Mouse (Mus musculus) retina, postnatal 7 days (tissue): ENCODE results near the gene Nudt21.

Experiments used
- DNase-seq: peaks from one replicate; pipeline ENCODE4 v3.0.0-alpha.2; 2012; ENCODE audit warnings: low read depth, low spot score

The Nudt21 gene

DNA sequence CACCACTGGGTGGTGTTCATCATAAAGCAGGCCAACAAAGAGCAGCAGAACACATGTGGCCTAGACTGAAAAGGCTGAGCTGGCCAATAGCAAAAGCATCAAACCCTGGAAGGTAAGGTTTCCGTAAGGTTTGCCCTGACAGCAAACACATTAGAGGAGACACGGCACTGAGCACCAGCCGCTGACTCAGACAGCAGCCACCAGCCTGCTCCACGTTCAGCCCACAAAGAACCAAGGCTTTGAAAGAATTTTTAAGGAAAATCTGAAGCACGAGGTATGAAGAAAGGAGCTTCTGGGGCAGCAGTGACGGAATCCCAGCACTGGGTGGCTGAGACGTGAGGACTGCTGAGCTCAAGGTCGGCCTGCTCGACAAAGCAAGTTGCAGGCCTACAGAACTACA lies 32.7 kb downstream of the Nudt21 start:
- no peak for DNase-seq

- no peak for DNase-seq
These were observed 37.9 kb downstream of the Nudt21 start for GRCm38 (mm10) chr8:93998961-93999360.

DNA sequence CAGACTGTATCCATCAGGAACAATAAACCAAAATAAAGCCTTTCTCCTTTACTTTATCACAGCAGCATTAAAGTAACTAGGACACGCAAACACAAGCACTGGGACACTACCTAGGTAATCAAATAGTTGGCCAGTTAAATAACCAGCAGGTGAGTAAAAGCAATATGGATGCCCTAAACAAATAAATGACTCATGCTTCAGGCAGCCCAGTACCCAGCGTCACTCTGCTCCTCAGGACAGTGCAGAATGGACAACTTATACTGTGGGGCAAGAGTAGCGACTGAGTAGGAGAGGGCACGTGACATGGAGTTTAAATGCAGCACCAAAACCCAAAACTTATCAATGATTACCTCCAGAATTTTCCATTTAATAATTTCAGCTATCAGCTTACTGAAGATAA lies 47.1 kb downstream of the Nudt21 start:
- no peak for DNase-seq

GRCm38 (mm10) chr8:93984731-93985130 lies 52.1 kb downstream of the Nudt21 start:
- DNase-seq = no peak

- no peak for DNase-seq
These were observed 53.0 kb downstream of the Nudt21 start for GRCm38 (mm10) chr8:93983827-93984226.

DNA sequence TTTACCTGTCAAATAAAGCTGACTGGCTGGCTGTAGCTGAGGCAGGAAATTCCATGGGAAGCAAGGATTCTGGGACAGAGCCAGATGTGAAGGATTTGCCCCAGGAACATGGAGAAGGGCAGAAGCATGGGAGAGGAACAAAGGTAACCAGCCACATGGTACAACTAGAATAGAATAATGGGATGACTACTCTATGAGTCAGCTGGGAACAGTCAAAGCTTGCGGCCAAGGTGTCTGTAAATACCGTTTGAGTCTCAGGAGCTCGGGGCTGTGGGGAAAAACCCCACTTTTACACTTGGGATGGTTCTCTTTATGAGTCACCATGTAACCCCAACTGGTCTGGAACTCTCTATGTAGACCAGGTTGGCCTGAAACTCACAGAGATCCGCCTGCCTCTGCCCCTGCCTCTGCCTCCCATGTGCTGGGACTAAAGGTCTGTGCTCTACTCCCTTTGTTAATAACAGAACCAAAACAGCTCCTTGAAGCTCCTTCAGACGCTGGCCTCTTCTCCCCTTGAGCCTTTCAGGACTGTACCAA lies 55.1 kb downstream of the Nudt21 start:
- DNase-seq = no peak

GRCm38 (mm10) chr8:93980141-93980540 lies 56.7 kb downstream of the Nudt21 start:
- no peak for DNase-seq

GRCm38 (mm10) chr8:93976446-93977211 lies 60.2 kb downstream of the Nudt21 start:
- no peak for DNase-seq

GRCm38 (mm10) chr8:93975358-93975757 lies 61.5 kb downstream of the Nudt21 start:
- DNase-seq = no peak

- no peak for DNase-seq
These were observed 62.1 kb downstream of the Nudt21 start for GRCm38 (mm10) chr8:93974602-93975186.

DNA sequence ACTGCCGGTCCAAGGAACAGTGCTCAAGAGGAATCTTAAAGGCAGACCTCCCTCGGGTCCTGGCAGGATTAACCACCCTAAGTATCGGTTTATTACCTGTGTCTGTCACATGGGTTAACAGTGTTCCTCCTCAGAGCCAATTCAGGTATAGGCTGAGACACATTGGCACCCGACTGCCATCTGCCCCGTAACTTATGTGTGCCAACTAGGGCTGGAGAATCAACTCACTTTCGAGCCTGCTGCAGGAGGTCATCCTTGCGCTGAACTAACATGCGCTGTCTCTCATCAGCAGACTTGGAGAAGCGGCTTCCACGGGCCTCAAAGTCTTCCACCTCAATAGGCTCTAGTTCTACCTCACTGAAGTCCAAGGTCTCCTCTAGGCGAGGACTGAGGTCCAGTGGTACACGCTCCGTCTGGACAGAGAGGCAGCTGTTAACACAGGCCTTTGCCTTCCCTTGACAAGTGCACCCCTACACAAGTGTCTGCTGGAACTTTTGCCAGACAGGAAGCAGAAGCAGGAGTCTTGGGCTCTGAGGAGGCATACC lies 62.9 kb downstream of the Nudt21 start:
- no peak for DNase-seq

DNA sequence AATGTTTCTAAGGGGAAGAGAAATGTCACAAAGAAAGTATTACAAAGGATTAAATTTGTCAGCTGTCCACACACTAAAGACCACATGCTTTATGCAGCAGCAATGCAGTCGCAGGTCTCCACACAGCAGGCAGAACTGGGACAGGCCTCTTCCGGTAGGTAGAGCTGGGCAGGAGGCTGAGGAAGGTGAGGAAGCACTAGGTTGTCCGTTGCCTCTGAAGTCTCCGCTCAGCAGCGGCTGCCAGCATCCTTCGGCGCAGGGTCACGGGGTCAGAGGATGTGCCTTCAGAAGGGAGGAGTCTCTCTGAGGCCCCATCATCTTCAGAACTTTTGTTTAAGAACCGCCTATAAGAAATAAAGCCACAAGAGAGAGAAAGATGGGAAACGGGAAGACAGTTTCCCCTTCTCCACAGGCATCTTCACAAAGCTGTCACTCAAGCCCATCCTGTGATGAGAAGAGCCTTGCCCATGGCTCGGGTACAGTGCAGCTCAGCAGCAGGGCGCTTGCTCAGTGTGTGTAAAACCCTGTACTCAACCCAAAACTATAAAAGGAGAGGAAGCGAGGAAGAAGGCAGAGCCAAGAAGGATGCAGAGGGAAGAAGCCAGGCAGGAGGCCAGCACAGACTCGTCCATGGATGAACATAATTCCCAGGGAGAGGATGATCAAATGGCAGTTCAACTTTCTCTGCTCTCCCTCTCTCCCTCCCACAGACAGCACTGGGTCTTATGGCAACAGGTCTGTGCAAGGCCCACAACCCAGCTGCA lies 63.7 kb downstream of the Nudt21 start:
- no peak for DNase-seq

DNA sequence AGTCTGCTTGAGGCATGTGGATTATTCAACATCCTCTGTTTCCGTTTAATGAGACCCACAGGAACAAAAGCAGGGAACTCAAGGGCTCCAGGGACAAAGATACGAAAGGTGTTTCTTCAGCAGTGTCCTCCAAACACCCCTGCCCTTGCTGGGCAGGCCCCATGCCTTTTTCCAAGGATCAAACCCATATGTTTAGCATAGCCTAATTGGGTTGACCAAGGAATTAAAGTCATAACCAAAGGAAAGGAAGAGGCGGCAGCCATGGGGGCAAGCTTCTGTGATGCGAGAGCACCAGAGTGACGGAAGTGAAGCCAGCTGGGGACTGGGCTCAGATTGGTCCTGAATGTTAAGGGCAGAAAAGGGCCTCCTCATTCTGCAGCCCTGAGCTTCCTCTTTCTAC lies 64.6 kb downstream of the Nudt21 start:
- no peak for DNase-seq

DNA sequence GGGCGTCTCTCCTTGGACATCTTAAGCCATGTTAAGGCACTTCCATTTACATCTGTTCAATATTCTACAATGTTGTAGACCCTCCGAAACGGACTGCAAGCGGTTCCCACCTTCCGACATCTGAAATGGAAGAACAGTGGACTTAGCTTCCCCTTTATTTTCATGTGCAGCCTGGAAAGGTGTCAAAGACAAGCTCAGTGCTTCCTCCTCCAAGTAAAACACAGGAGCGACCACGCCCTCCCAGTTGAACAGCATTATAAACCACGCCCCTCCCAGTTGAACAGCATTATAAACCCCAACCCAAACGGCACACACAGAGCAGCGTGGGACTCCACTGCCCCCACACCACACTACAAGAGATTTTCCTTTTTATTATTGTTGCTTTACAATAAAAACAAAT lies 65.4 kb downstream of the Nudt21 start:
- DNase-seq = no peak

DNA sequence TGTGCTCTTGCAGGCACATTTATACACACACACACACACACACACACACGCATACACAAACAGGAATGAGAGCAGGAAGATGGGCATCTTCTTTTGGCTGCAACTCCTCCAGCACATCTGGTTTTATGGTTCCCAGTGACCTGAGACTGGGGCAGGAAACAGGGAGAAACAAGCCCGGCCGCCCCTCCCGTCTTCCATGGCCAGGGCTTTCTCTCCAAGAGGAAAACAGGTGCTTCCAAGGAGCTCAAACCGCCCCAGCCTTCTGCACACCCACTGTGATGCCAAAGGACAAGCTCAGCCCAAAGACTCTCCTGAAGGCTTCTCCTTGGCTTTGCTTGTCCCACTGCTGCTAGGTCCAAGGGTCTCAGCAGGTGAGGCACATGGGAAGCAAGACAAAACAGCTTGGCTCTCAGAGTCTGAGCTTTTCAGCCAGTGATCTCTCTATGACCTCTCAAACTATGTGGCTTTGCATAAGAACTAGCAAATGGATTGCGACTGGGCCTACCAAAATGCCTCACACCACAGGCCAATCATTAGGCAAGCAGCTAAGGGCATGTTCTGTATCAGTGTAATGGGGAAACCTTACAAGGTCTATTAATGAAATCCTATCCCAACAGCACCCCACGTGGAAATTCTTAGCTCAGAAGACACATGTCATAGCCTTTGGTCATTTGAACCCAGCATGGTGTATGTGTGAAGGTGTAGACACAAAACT lies 67.0 kb downstream of the Nudt21 start:
- DNase-seq = no peak

DNA sequence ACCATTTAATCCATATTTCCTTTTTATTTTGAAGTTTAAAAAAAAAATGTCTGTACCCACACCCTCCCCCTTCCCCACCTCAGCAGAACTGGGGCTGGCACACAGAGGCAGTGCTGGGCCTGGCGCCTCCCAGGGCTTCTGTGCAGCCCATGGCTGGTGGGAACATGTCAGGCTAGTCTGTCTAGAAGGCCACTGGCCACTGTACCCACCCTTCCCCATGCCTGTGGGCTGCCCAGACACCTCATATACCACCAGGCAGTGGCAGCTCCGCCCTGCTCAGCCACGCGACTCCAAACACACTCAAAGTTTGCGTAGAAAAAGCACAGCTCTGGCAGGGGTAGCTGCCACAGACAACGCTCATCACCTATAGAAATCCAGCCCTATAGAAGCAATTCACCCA lies 68.5 kb downstream of the Nudt21 start:
- DNase-seq = no peak
